Mouse (Mus musculus): ENCODE measurements around the gene Trpv4. TPM values are rescaled to one million over a fixed set of nuclear protein-coding genes. Genes with fewer than 3 reads are reported as not detected.
A peak's percentile ranks its signal among the peaks of the same experiment; 100 is the strongest.

Gene Trpv4
- polyA plus RNA-seq, 1 experiment from 2014 or later = 88.3 TPM

DNA sequence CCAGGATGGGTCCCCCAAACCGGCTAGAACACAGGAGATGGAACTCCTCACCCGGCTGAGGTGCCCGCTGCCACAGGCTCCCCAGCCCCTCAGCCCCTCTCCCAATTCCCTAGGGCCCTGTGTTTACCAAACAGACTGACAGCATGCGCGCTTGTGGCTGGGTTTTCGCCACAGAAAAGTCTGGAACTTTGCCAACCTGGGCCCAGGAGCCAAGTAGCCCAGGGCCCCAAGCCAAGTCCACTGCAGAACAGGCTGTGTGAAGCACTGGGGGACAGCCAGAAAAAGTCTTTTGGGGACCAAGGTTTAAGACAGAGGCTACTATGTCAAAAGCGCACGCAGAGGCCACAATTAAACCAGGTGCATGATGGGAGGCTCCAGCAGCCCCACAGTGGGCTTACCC is 50.6 kb downstream of the Trpv4 start:
- ChIA-PET CTCF (interaction anchor here (0.8 to 2.4 kb wide), 7 partner anchors 11 to 250 kb away, joined by 3 to 14 read pairs (median 3); partner anchors contain the start of gene Fam222a), POLR2A (interaction anchor here (0.7 kb wide), 1 partner anchor 38 kb away, joined by 3 read pairs; no protein-coding TSS in a partner anchor)
- ATAC-seq = no peak
- in situ Hi-C loops (cut with MboI; ENCODE audit: low pct_unique_long_range_greater_than_20kb) = loop anchor here (5.0 kb wide), 2 partner anchors 145 to 295 kb away; no protein-coding TSS in a partner anchor
- no peak for TF ChIP-seq CTCF (IDR thresholded peaks at IDR 0.05)
- no peak for DNase-seq (ENCODE audit: low read depth, low spot score)
- H3K27me3 ChIP-seq = no peaks in the 10 kb centered on the region

DNA sequence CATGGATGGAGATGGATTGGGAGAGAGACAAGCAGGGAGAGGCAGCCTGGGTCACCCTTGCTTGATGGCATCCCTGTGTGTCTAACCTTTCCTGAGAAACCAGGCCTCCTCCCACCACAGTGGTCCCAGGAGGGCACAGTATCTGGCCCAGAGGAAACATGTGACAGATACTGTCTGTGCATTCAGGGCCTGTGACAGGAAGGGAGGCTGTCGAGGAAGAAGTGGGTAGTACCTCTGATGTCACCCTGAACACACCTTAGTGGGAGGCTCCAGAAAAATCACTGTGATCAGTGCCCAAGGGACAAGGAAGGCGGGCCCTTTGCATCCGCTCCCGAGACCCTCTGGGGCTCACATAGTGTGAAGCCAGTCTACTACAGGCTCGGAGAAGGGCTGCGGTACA is 52.2 kb downstream of the Trpv4 start:
- ChIA-PET POLR2A (no interaction called here), CTCF (interaction anchor here (1.4 to 1.7 kb wide), 2 partner anchors 20 to 38 kb away, joined by 3 to 4 read pairs; partner anchors contain the start of gene Fam222a)
- ATAC-seq (no peak), DNase-seq (ENCODE audit: low read depth, low spot score) (no peak)
- no peaks in the 10 kb centered on the region for H3K27me3 ChIP-seq
- no peak for TF ChIP-seq CTCF (IDR thresholded peaks at IDR 0.05)
- in situ Hi-C loops (cut with MboI; ENCODE audit: low pct_unique_long_range_greater_than_20kb) = loop anchor here (5.0 kb wide), 2 partner anchors 144 to 294 kb away; no protein-coding TSS in a partner anchor

DNA sequence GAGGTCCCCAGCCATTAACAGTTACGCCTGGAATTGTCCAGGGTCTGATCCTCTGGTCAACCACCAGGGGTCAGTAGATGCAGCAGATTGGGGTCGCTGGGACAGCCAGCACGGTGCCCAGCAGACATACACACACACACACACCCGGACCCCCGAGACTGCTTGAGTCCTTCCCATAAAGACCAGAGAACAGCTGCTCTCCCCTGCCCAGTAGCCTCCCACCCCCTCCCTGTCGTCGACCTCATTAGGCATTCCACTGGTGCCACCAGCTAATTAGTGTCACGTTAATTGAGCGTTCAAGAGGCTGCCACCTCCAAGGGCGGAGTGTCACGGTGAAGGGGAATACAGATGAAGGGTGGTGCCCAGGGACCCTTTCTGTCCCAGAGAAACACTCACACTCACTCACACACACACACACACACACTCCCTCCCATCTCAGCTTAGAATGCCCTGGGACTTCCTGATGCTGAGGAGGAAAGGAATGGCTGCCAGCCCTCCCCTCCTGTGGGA is 53.4 kb downstream of the Trpv4 start:
- CTCF ChIA-PET = interaction anchor here (0.8 to 2.8 kb wide), 6 partner anchors 9 to 45 kb away, joined by 3 to 9 read pairs (median 4); partner anchors contain the start of gene Fam222a
- no peak for DNase-seq (ENCODE audit: low read depth, low spot score)
- no peaks in the 10 kb centered on the region for H3K27me3 ChIP-seq
- ATAC-seq = no peak
- POLR2A ChIA-PET = no interaction called here
- in situ Hi-C loops (cut with MboI; ENCODE audit: low pct_unique_long_range_greater_than_20kb) = loop anchor here (5.0 kb wide), 2 partner anchors 143 to 293 kb away; no protein-coding TSS in a partner anchor
- no peak for TF ChIP-seq CTCF (IDR thresholded peaks at IDR 0.05)

DNA sequence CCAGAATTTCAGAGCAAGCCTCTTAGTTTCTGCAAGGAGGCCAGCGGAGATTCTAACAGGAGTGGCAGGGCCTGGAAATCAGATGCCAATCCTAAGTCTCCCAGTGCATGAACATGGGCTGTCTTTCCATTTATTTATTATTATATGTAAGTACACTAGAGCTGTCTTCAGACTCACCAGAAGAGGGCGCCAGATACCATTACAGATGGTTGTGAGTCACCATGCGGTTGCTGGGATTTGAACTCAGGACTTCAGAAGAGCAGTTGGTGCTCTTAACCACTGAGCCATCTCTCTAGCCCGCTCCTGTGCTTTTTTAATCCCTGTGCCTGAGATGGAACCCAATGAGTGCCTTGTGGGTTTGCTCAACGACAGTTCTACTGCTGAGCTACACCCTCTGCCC is 54.2 kb downstream of the Trpv4 start:
- ChIA-PET CTCF (interaction anchor here (0.8 to 2.8 kb wide), 6 partner anchors 8 to 44 kb away, joined by 3 to 9 read pairs (median 4); partner anchors contain the start of gene Fam222a), POLR2A (no interaction called here)
- TF ChIP-seq CTCF (IDR thresholded peaks at IDR 0.05) = no peak
- ATAC-seq = no peak
- H3K27me3 ChIP-seq = no peaks in the 10 kb centered on the region
- in situ Hi-C loops (cut with MboI; ENCODE audit: low pct_unique_long_range_greater_than_20kb) = no loop called here
- no peak for DNase-seq (ENCODE audit: low read depth, low spot score)

DNA sequence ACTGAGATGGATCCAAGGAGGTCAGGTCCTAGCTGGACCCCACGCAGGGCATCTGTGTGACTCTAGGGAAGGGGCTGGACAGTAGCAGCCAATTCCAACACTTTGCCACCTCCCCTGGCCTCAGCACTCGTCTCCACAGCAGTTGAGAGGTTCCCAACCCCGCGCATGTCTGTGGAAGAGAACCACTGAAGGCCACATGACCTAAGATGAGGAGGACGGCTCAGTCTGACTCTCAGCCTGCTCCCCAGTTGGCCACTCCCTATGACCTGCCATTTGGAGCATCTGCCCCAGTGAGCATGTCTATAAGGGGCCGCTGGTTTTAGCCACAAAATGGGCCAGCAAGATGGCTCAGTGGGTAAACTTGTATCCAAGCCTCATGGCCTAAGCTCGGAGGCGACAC is 56.2 kb downstream of the Trpv4 start:
- no peak for TF ChIP-seq CTCF (IDR thresholded peaks at IDR 0.05)
- CTCF ChIA-PET = interaction anchor here (1.1 to 2.0 kb wide), 5 partner anchors 12 to 140 kb away, joined by 3 to 6 read pairs (median 3); partner anchors contain the start of gene Fam222a
- in situ Hi-C loops (cut with MboI; ENCODE audit: low pct_unique_long_range_greater_than_20kb) = no loop called here

DNA sequence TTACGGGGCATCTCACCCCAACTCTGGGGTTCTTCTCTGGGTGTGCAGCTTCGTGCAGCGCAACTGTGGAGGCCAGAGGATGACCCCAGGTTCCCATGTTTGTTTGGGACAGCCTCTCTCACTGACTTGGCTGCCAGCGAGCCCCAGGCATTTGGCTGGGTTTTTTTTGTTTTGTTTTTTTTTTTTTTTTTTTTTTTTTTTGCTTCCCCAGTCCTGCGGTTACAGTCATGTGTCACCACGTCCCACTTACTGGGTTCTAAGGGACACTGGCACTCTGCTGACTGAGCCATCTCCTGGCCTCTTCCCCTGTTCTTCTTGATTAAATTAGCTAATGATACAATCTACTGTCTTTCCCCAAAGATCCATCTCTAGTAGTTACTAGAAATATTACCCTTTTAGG is 60.6 kb downstream of the Trpv4 start:
- no peak for DNase-seq (ENCODE audit: low read depth, low spot score)
- ChIA-PET CTCF (interaction anchor here (1.0 to 3.6 kb wide), 3 partner anchors 9 to 137 kb away, joined by 3 to 14 read pairs (median 3); no protein-coding TSS in a partner anchor), POLR2A (interaction anchor here (0.5 kb wide), 1 partner anchor 178 kb away, joined by 4 read pairs; the partner anchor contains the start of gene Git2)
- in situ Hi-C loops (cut with MboI; ENCODE audit: low pct_unique_long_range_greater_than_20kb) = no loop called here
- TF ChIP-seq CTCF (IDR thresholded peaks at IDR 0.05) = no peak
- H3K27me3 ChIP-seq = no peaks in the 10 kb centered on the region
- ATAC-seq = no peak

More for the DNA sequence above, 56.2 kb downstream of the Trpv4 start:
- DNase-seq (ENCODE audit: low read depth, low spot score) (no peak), ATAC-seq (no peak)
- POLR2A ChIA-PET = no interaction called here
- no peaks in the 10 kb centered on the region for H3K27me3 ChIP-seq

DNA sequence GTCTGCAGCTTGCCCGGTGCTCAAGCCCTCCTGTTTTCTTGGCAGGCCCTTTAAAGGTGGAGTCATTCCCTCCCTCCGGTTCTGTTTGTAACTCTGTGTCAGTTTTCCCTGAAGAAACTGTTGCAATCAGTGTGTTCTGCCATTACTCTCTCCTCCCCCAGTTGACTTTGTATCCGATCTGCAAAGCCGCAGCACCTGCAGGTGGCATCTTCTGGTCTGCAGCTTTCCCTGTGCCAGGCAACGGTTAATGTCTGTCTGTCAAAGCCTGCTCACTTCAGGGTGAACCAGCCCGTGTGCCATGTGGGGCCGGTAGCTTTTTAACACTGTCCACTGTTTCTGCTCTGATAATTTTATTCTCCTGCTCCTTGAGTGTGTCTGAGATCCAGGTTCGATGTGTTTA is 61.0 kb downstream of the Trpv4 start:
- CTCF ChIA-PET = interaction anchor here (1.0 to 3.6 kb wide), 3 partner anchors 10 to 12 kb away, joined by 3 to 14 read pairs (median 4); no protein-coding TSS in a partner anchor
- TF ChIP-seq CTCF (IDR thresholded peaks at IDR 0.05) = no peak
- POLR2A ChIA-PET = no interaction called here
- ATAC-seq (peak; percentile 7), DNase-seq (ENCODE audit: low read depth, low spot score) (no peak)
- in situ Hi-C loops (cut with MboI; ENCODE audit: low pct_unique_long_range_greater_than_20kb) = no loop called here
- H3K27me3 ChIP-seq = no peaks in the 10 kb centered on the region

DNA sequence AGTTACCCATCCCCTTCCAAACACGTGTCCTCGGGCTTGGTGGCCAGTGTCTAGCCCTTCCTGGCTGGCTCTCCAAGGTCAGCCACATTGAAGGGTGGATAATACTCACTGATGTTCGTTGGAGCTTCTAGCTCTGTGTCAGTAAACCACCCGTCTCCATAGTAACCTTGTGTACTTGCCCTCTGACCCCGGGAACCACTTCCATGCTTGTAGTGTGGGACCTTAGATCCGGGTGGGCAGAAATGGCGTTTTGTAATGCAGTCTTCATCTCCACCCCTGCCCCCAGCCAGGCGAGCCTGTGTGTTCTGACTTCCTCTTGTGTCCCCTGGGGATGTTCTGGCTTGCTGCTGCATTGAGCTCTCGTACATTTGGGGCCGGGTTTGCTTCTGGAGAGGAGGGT is 61.6 kb downstream of the Trpv4 start:
- TF ChIP-seq CTCF (IDR thresholded peaks at IDR 0.05) = no peak
- no peak for DNase-seq (ENCODE audit: low read depth, low spot score)
- POLR2A ChIA-PET = no interaction called here
- no peak for ATAC-seq
- in situ Hi-C loops (cut with MboI; ENCODE audit: low pct_unique_long_range_greater_than_20kb) = no loop called here
- H3K27me3 ChIP-seq = no peaks in the 10 kb centered on the region
- CTCF ChIA-PET = interaction anchor here (1.0 to 3.6 kb wide), 4 partner anchors 8 to 12 kb away, joined by 3 to 14 read pairs (median 4); no protein-coding TSS in a partner anchor

DNA sequence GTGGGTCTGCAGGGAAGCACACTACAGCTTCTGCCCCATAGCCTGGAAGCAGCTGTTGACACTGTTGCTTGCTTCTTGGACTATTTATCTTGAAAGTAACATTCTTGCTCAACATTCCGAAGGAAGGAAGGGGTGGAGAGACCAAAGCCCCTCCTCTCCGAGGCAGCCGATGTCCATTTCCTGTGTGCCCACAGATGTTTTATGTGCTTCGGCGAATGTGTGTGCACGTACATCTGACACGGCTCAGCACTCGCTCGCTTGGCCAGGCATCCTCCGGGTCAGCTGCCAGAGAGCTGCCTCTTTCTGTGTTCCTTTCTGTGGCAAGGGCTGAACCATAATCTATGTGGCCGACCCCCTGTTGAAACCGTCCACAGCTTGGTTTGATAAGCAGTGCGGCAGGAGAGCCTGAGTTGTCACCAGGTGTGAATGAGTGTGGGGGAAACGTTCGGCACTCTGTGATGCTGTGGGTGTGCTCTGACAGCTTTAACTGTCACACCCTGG is 63.4 kb downstream of the Trpv4 start:
- DNase-seq (ENCODE audit: low read depth, low spot score) (no peak), ATAC-seq (no peak)
- ChIA-PET POLR2A (interaction anchor here (0.5 kb wide), 1 partner anchor 1831 kb away, joined by 4 read pairs; no protein-coding TSS in a partner anchor), CTCF (interaction anchor here (0.9 kb wide), 1 partner anchor 9 kb away, joined by 5 read pairs; no protein-coding TSS in a partner anchor)
- no peak for TF ChIP-seq CTCF (IDR thresholded peaks at IDR 0.05)
- no peaks in the 10 kb centered on the region for H3K27me3 ChIP-seq
- in situ Hi-C loops (cut with MboI; ENCODE audit: low pct_unique_long_range_greater_than_20kb) = no loop called here

DNA sequence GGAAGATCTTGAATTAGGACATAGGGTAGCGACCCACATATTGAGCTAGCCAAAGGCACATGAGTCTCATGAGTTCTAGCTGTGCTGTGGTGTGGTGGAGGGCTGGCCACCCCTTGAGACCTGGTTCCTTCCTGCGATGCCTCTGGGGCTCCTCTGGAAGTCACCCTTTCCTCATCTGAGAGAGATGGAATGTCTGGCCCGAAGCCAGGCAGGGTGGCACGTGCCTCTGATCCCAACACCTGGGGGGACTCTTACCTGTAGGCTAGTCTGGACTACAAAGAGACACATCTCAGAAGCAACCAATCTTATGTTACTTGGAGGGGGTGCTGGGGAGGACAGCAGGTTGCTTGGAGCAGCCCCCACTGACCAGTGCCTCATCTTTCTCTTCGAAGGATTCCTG is 64.3 kb downstream of the Trpv4 start:
- DNase-seq (ENCODE audit: low read depth, low spot score) = no peak
- POLR2A ChIA-PET = no interaction called here
- in situ Hi-C loops (cut with MboI; ENCODE audit: low pct_unique_long_range_greater_than_20kb) = no loop called here
- CTCF ChIA-PET = interaction anchor here (0.9 kb wide), 1 partner anchor 10 kb away, joined by 5 read pairs; no protein-coding TSS in a partner anchor
- no peak for ATAC-seq
- H3K27me3 ChIP-seq = no peaks in the 10 kb centered on the region
- TF ChIP-seq CTCF (IDR thresholded peaks at IDR 0.05) = no peak
